Mouse (Mus musculus) gonadal fat pad, adult 2 months (tissue): Measurements from ENCODE around the gene Nup153. TPM values are rescaled to one million over a fixed set of nuclear protein-coding genes. Genes with fewer than 3 reads are reported as not detected.

Experiments
- DNase-seq: peaks from one replicate; pipeline ENCODE4 v3.0.0-alpha.2; 2012; ENCODE audit warnings: low read depth
- polyA plus RNA-seq: library from polyadenylated mRNA; depleted of rRNA; stranded (reverse); fragments of >200 nt; gene quantifications from 2 replicates; pipeline ENCODE4 v1.2.3, GENCODE M21; 2012; rRNA removed

Gene Nup153
- 63.3 and 64.6 TPM in 2 replicates for polyA plus RNA-seq

- peak; percentile 78 for DNase-seq
These were observed at the start of gene Nup153 for GRCm38 (mm10) chr13:46727837-46728268. Nup153 (minus strand) TSS chr13:46727940.

GRCm38 (mm10) chr13:46777461-46777860 lies 49.7 kb upstream of the Nup153 start:
- DNase-seq = no peak

- no peak for DNase-seq
These were observed 49.0 kb upstream of the Nup153 start for GRCm38 (mm10) chr13:46776636-46777305.

- no peak for DNase-seq
These were observed 47.3 kb upstream of the Nup153 start for GRCm38 (mm10) chr13:46774998-46775397.

GRCm38 (mm10) chr13:46772581-46772980 lies 44.8 kb upstream of the Nup153 start:
- no peak for DNase-seq

GRCm38 (mm10) chr13:46765361-46765760 lies 37.6 kb upstream of the Nup153 start:
- peak; percentile 65 for DNase-seq

GRCm38 (mm10) chr13:46763210-46763609 lies 35.5 kb upstream of the Nup153 start:
- DNase-seq = no peak

GRCm38 (mm10) chr13:46760921-46761320 lies 33.2 kb upstream of the Nup153 start:
- no peak for DNase-seq

- no peak for DNase-seq
These were observed 31.6 kb upstream of the Nup153 start for GRCm38 (mm10) chr13:46759281-46759809.

- no peak for DNase-seq
These were observed 30.9 kb upstream of the Nup153 start for GRCm38 (mm10) chr13:46758627-46759026.

- no peak for DNase-seq
These were observed 30.2 kb upstream of the Nup153 start for GRCm38 (mm10) chr13:46757946-46758345.

GRCm38 (mm10) chr13:46753294-46753693 lies 25.6 kb upstream of the Nup153 start:
- DNase-seq = no peak

GRCm38 (mm10) chr13:46752566-46753229 lies 25.0 kb upstream of the Nup153 start:
- DNase-seq = no peak

- no peak for DNase-seq
These were observed 20.6 kb upstream of the Nup153 start for GRCm38 (mm10) chr13:46748138-46748873.

- DNase-seq = no peak
These were observed 16.1 kb upstream of the Nup153 start for GRCm38 (mm10) chr13:46743821-46744220.

- DNase-seq = no peak
These were observed 14.6 kb upstream of the Nup153 start for GRCm38 (mm10) chr13:46742367-46742766.

GRCm38 (mm10) chr13:46739426-46739825 lies 11.7 kb upstream of the Nup153 start:
- no peak for DNase-seq

GRCm38 (mm10) chr13:46737482-46737881 lies 9.7 kb upstream of the Nup153 start:
- no peak for DNase-seq

- DNase-seq = no peak
These were observed 8.7 kb upstream of the Nup153 start for GRCm38 (mm10) chr13:46736479-46736865.

GRCm38 (mm10) chr13:46735808-46736478 lies 8.2 kb upstream of the Nup153 start:
- DNase-seq = no peak

GRCm38 (mm10) chr13:46735219-46735807 lies 7.6 kb upstream of the Nup153 start:
- DNase-seq = no peak
